Mouse (Mus musculus) olfactory bulb, adult 2 months (tissue): ENCODE measurements around the gene Hoxc8.

ENCODE experiments used
- CTCF ChIP-seq: fragments of 200-500 bp; IDR thresholded peaks from 2 replicates; pipeline ENCODE4 v1.5.1; 2012; ENCODE audit warnings: low read depth, mild to moderate bottlenecking, low read length, moderate library complexity; ENCODE audit not compliant: insufficient read depth
- POLR2A ChIP-seq: fragments of 200-500 bp; IDR thresholded peaks from 2 replicates; pipeline ENCODE4 v1.6.1; 2012; ENCODE audit warnings: mild to moderate bottlenecking, low read depth, low read length, moderate library complexity; ENCODE audit not compliant: insufficient read depth

GRCm38 (mm10) chr15:103021544-103021943, 31.1 kb downstream of the Hoxc8 start:
- TF ChIP-seq CTCF (no peak), POLR2A (no peak)
